Mouse (Mus musculus) bone marrow, adult 2 months (tissue): Measurements from ENCODE around the gene Pfkl.
A peak's percentile ranks its signal among the peaks of the same experiment; 100 is the strongest.

Experiments
- CTCF ChIP-seq: fragments of 200-500 bp; IDR thresholded peaks from 2 replicates; pipeline ENCODE4 v1.5.1; 2011; ENCODE audit warnings: low read length, control low read depth; ENCODE audit not compliant: control insufficient read depth, insufficient read depth
- POLR2A ChIP-seq: fragments of 200-500 bp; IDR thresholded peaks from 2 replicates; pipeline ENCODE4 v1.6.1; 2011; ENCODE audit warnings: low read depth, mild to moderate bottlenecking, control low read depth, low read length, borderline replicate concordance; ENCODE audit not compliant: control insufficient read depth

- TF ChIP-seq CTCF (peak; percentile 61; the same call in 1 of the 2 replicates), POLR2A (peak; percentile 56; the same call in 1 of the 2 replicates)
Measured at GRCm38 (mm10) chr10:78009184-78009944, 519 bp downstream of the Pfkl start.
